Mouse (Mus musculus) spleen, adult 2 months (tissue): ENCODE measurements around the gene Hapln1.

ENCODE experiments used
- CTCF ChIP-seq: fragments of 200-500 bp; IDR thresholded peaks from 2 replicates; pipeline ENCODE4 v1.5.1; 2011; ENCODE audit warnings: mild to moderate bottlenecking, inconsistent platforms; ENCODE audit not compliant: insufficient read depth, insufficient read length, insufficient replicate concordance; ENCODE audit errors: extremely low read depth
- POLR2A ChIP-seq: fragments of 200-500 bp; IDR thresholded peaks from 2 replicates; pipeline ENCODE4 v1.6.1; 2011; ENCODE audit warnings: low read depth, low read length, inconsistent platforms

GRCm38 (mm10) chr13:89619064-89619463 is 79.5 kb downstream of the Hapln1 start:
- no peak for TF ChIP-seq CTCF
- TF ChIP-seq POLR2A = no peak
